Mouse (Mus musculus) effector memory CD4-positive, alpha-beta T cell, adult 5 months (primary cell): ENCODE data around the gene Tekt1. TPM values are rescaled to one million over a fixed set of nuclear protein-coding genes. Genes with fewer than 3 reads are reported as not detected.

Experiments used
- polyA plus RNA-seq: library from polyadenylated mRNA; unstranded; fragments of 100-300 nt; shearing (Covaris generic); gene quantifications from one replicate; pipeline ENCODE4 v1.2.1, GENCODE M21; 2017

The Tekt1 gene
- polyA plus RNA-seq = not detected

GRCm38 (mm10) chr11:72362347-72362741, at the start of gene Tekt1:
Tekt1 (minus strand) TSS chr11:72362442.

GRCm38 (mm10) chr11:72411093-72411921, 49.1 kb upstream of the Tekt1 start, which contains the start of gene Smtnl2:
Smtnl2 (minus strand) TSS chr11:72411713.

GRCm38 (mm10) chr11:72314151-72314895, 47.9 kb downstream of the Tekt1 start, which contains the start of gene Fbxo39:
Fbxo39 (plus strand) TSS chr11:72314444.

GRCm38 (mm10) chr11:72301334-72301733, 60.9 kb downstream of the Tekt1 start, which contains the start of gene Xaf1:
Xaf1 (plus strand) TSS chr11:72301629.

Other genes with a start within 250 kb of the Tekt1 start
- not detected for gene Pitpnm3, start 226.7 kb downstream of the Tekt1 start, polyA plus RNA-seq
- gene Gm43951, start 155.6 kb downstream of the Tekt1 start, polyA plus RNA-seq = 0.12 TPM
- 13.3 TPM for gene 4933427D14Rik, start 155.0 kb downstream of the Tekt1 start, polyA plus RNA-seq
- gene Txndc17, start 154.9 kb downstream of the Tekt1 start, polyA plus RNA-seq = 72.3 TPM
- 31.5 TPM for gene Med31, start 146.8 kb downstream of the Tekt1 start, polyA plus RNA-seq
- gene Slc13a5, start 95.2 kb downstream of the Tekt1 start, polyA plus RNA-seq = not detected
- 38.9 TPM for gene Xaf1, start 60.8 kb downstream of the Tekt1 start, polyA plus RNA-seq
- gene Fbxo39, start 48.0 kb downstream of the Tekt1 start, polyA plus RNA-seq = 0.29 TPM
- gene Smtnl2, start 49.3 kb upstream of the Tekt1 start, polyA plus RNA-seq = not detected
- not detected for gene Ggt6, start 73.1 kb upstream of the Tekt1 start, polyA plus RNA-seq
- gene Mybbp1a, start 78.9 kb upstream of the Tekt1 start, polyA plus RNA-seq = 101 TPM
- gene Spns2, start 127.5 kb upstream of the Tekt1 start, polyA plus RNA-seq = not detected
- gene Spns3, start 188.1 kb upstream of the Tekt1 start, polyA plus RNA-seq = 0.21 TPM
- 64.8 TPM for gene Ube2g1, start 244.8 kb upstream of the Tekt1 start, polyA plus RNA-seq